Mouse (Mus musculus) urinary bladder, postnatal 0 days (tissue): ENCODE measurements around the gene Olfr401. TPM values are rescaled to one million over a fixed set of nuclear protein-coding genes. Genes with fewer than 3 reads are reported as not detected.

Experiments used
- polyA plus RNA-seq: library from polyadenylated mRNA; unstranded; fragments of >200 nt; fragmentation: Nextera tagmentation; extraction: Ambion mirVana; gene quantifications from 2 replicates; pipeline ENCODE4 v1.2.1, GENCODE M21; 2015

Olfr401 gene
- polyA plus RNA-seq = not detected in 2 replicates

GRCm38 (mm10) chr11:74113412-74113811, at the start of gene Olfr401:
TSS of gene Olfr401 (plus strand) at chr11:74113712.

DNA sequence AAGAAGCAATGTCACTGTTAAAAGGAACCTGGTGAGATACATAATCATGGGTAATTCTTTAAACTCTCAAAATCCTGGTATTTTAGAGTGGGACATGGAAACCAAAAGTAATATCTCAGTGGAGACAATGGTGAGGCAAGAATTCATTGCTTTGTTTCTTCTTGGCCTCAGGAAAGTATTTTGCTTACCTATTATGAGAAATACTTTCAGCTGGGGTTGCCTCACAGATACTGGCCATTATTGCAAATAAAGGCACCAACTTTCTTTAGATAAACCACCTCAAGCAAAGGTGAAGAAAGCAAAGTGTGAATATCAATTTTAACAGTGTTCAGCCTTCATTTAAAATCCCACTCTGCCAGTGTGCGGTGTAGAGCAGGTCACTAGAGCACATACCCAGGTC, 43.9 kb upstream of the Olfr401 start, which contains the start of gene Zfp616:
Zfp616 (plus strand) TSS at position 301 of the 400 bp plus-strand sequence.

DNA sequence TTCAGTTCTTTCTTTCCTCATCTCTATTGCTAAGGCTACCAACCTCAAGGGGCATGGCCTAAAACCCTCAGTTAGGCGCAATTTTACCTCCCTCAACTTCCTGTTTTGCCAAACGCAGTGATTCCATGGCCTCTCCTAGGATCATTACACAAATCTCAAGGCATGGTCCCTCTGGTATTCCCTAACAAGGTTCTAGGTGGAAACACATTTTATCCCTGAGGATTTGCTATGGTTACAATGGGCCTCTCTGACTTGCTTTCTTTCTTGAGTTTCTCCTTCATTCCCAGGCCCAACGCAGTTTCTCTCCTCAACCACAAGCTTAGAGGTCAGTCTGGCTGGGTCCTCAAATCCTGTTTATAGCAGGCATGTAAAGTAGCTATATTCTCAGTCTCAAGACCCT, 39.7 kb downstream of the Olfr401 start, which contains the start of gene Olfr402:
Olfr402 (plus strand) TSS at position 301 of the 400 bp plus-strand sequence.

Other genes with a start within 250 kb of the Olfr401 start
- gene Olfr394, start 222.9 kb upstream of the Olfr401 start, polyA plus RNA-seq = not detected in 2 replicates
- gene Olfr395, start 204.4 kb upstream of the Olfr401 start, polyA plus RNA-seq = not detected in 2 replicates
- not detected in 2 replicates for gene Olfr23, start 177.0 kb upstream of the Olfr401 start, polyA plus RNA-seq
- gene Olfr397, start 152.9 kb upstream of the Olfr401 start, polyA plus RNA-seq = not detected in 2 replicates
- not detected in 2 replicates for gene Olfr398, start 123.3 kb upstream of the Olfr401 start, polyA plus RNA-seq
- not detected in 2 replicates for gene Olfr139, start 57.2 kb upstream of the Olfr401 start, polyA plus RNA-seq
- not detected in 2 replicates for gene Olfr399, start 57.1 kb upstream of the Olfr401 start, polyA plus RNA-seq
- not detected in 2 replicates for gene Zfp616, start 43.8 kb upstream of the Olfr401 start, polyA plus RNA-seq
- gene Olfr402, start 39.8 kb downstream of the Olfr401 start, polyA plus RNA-seq = not detected in 2 replicates
- gene Olfr403, start 72.5 kb downstream of the Olfr401 start, polyA plus RNA-seq = not detected in 2 replicates
- gene Olfr43, start 97.7 kb downstream of the Olfr401 start, polyA plus RNA-seq = not detected in 2 replicates
- gene Olfr406, start 146.1 kb downstream of the Olfr401 start, polyA plus RNA-seq = not detected in 2 replicates
- not detected in 2 replicates for gene Olfr59, start 170.0 kb downstream of the Olfr401 start, polyA plus RNA-seq
- not detected in 2 replicates for gene Olfr410, start 224.3 kb downstream of the Olfr401 start, polyA plus RNA-seq
- not detected in 2 replicates for gene Olfr411, start 238.9 kb downstream of the Olfr401 start, polyA plus RNA-seq
- not detected in 2 replicates for gene Olfr412, start 248.4 kb downstream of the Olfr401 start, polyA plus RNA-seq